In the genomic region with DNA sequence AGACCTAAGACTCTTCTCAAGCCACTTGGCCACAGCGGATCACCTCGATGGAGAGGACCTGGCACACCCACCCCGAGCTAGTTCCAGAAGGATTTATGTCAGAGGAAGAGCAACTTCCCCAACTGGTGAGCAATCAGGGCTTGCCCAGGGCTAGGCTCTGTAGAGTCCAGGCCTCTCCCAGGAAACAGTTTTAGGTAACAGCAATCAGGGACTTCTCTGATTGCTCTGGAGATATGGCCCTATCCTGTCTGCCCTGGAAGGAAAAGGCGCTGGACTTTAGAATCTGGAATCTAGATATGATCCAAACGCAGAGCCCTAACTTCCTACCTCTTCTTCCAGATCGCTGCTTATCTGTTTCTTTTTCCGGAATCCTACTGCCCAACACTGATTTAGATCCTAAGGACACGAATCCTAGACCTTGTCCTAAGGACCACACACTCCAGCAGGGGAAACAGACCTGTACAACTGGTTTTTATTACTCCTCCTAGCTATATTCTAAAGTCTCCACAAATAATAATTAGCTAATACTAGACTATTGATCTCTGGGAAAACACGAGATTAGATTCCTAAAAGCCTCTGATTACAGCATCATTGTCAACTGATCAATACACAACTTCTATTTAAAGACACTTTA, we compare ENCODE assay signal across 1 mouse cellular context.
TF ChIP-seq lines count a peak whose summit lies in the region.

No protein-coding gene starts in this region.

TF ChIP-seq in CH12.LX, 34 proteins besides CTCF, POLR2A, EP300 and RAD21:
- TF ChIP-seq UBTF (IDR thresholded peaks at IDR 0.05; ENCODE audit: low read depth, low read length) (no peak), ZKSCAN1 (IDR thresholded peaks at IDR 0.05; ENCODE audit: borderline replicate concordance, low read depth, low read length) (no peak), MAFK (IDR thresholded peaks at IDR 0.05; ENCODE audit: insufficient replicate concordance, low read length) (no peak), MXI1 (IDR thresholded peaks at IDR 0.05; ENCODE audit: low read depth, low read length) (no peak), ZC3H11A (IDR thresholded peaks at IDR 0.05; ENCODE audit: low read depth, low read length) (no peak), GABPA (IDR thresholded peaks at IDR 0.05; ENCODE audit: insufficient replicate concordance, low read depth, low read length) (no peak)
